Mouse (Mus musculus): ENCODE measurements around the gene A830031A19Rik. TPM values are rescaled to one million over a fixed set of nuclear protein-coding genes. Genes with fewer than 3 reads are reported as not detected.

Gene A830031A19Rik
- polyA plus RNA-seq (2017; shearing (Covaris generic)): not detected

DNA sequence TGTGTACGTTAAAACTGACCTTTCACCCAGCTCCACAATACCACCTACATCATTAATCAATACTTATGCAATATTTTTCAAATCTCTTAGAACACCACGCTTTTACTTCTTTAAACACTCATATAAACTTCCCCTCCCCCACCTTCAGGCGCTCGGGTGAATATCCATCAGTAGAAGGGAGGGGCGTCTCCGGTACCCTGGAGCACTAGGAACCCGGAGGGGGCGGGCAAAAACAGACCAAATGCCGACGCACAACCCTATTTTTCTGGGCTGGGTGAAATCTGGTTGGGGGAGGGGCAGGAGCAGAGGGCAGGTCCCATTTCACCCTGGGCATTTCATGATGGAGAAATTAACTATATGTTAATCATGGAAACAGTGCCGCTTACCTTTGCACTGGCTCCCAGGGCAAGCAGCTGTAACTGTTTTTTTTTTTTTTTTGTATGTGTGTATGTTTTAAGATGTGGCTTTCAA lies at the start of gene A830031A19Rik:
TSS of gene A830031A19Rik (minus strand) at position 421 of the 471 bp plus-strand sequence.

DNA sequence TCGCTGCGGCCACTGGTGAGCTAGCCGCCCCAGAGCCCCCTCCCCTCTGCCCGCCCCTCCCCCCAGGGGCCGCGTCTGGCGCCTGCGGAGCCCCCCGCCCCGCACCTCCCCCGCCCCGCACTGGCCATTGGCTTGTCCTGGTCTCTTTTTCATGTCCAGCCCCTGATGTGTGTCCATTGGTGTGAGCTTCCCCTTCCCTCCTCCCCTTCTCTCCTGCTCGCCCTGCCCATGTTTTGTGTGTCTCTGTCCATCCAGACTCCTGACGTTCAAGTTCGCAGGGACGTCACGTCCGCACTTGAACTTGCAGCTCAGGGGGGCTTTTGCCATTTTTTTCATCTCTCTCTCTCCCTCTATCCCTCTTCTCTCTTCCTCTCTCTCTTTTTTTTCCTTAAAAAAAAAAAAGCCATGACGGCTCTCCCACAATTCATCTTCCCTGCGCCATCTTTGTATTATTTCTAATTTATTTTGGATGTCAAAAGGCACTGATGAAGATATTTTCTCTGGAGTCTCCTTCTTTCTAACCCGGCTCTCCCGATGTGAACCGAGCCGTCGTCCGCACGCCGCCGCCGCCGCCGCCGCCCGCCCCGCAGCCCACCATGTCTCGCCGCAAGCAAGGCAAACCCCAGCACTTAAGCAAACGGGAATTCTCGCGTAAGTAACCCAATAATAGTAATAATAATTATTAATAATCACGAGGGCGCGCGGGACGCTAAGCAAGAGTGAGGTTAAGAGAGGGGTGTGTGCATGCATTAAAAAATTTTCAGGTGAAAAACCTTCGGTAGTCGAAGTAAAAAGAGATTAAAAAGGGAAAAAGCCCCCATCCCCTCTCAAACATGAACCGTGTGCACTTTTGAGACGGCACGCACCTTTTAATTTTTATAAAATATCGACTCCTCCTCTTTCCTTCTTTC lies 3.2 kb upstream of the A830031A19Rik start, which contains the start of gene Bcl11a:
TSS of gene Bcl11a (plus strand) at position 262 of the 911 bp plus-strand sequence.

Other genes starting within 250 kb of the A830031A19Rik start
- 39.5 TPM for gene Papolg, start 179.8 kb downstream of the A830031A19Rik start, polyA plus RNA-seq (2017; shearing (Covaris generic))
- not detected for gene Bcl11a, start 3.0 kb upstream of the A830031A19Rik start, polyA plus RNA-seq (2017; shearing (Covaris generic))

Data from effector memory CD4-positive, alpha-beta T cell, adult 7 months (primary cell).